Mouse (Mus musculus): ENCODE measurements around the gene Clca1.

DNA sequence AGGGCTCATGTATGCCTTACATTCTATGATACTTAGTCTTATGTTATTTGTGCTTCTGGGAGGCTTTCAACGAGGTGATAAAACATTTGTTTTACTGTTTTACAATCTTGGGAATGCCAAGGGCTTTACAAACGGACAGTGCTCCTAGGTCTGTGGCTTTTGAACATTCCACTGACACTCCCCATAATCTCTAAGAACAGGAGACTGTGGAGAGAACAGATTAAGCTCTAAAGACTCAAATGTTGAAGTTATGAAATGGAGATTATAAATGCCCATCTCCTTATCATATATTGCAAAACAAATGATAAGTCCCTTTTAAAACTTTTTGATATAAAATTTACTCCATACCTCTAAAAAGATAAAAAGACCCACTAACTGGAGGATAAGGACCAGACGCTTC lies 6.2 kb upstream of the Clca1 start:
- TF ChIP-seq CTCF (IDR thresholded peaks at IDR 0.05; ENCODE audit: control insufficient read depth, insufficient read depth, insufficient replicate concordance, low read depth, low read length) (no peak), POLR2A (IDR thresholded peaks at IDR 0.05; ENCODE audit: control insufficient read depth, low read depth, low read length) (no peak)
